Mouse (Mus musculus) 3134 (cell line): Measurements from ENCODE around the gene 6030445D17Rik.

Source experiments
- DNase-seq: peaks from one replicate; pipeline ENCODE4 v3.0.0-alpha.2; 2011; ENCODE audit warnings: low spot score; ENCODE audit not compliant: insufficient read length; ENCODE audit errors: extremely low read depth

The 6030445D17Rik gene

GRCm38 (mm10) chr4:136462086-136462838 lies at the start of gene 6030445D17Rik:
Gene 6030445D17Rik (plus strand): TSS chr4:136462250.
- DNase-seq, result peak; percentile 88

GRCm38 (mm10) chr4:136415477-136415876 lies 46.6 kb upstream of the 6030445D17Rik start:
- no peak for DNase-seq

GRCm38 (mm10) chr4:136418962-136419361 lies 43.1 kb upstream of the 6030445D17Rik start:
- no peak for DNase-seq

- no peak for DNase-seq
These were observed 42.7 kb upstream of the 6030445D17Rik start for GRCm38 (mm10) chr4:136419386-136419785.

GRCm38 (mm10) chr4:136423224-136423623 lies 38.8 kb upstream of the 6030445D17Rik start, which contains the start of gene Htr1d:
Gene Htr1d (plus strand): TSS chr4:136423524.
- no peak for DNase-seq

- DNase-seq, result no peak
These were observed 37.7 kb upstream of the 6030445D17Rik start for GRCm38 (mm10) chr4:136424120-136424999.

- DNase-seq, result no peak
These were observed 37.1 kb upstream of the 6030445D17Rik start for GRCm38 (mm10) chr4:136425000-136425288.

GRCm38 (mm10) chr4:136430609-136431375 lies 31.3 kb upstream of the 6030445D17Rik start:
- DNase-seq, result no peak

GRCm38 (mm10) chr4:136431376-136431693 lies 30.7 kb upstream of the 6030445D17Rik start:
- peak; percentile 28 for DNase-seq

- DNase-seq, result peak; percentile 81
These were observed 28.0 kb upstream of the 6030445D17Rik start for GRCm38 (mm10) chr4:136434029-136434428.

GRCm38 (mm10) chr4:136439106-136439505 lies 22.9 kb upstream of the 6030445D17Rik start:
- no peak for DNase-seq

- DNase-seq, result peak; percentile 54
These were observed 20.6 kb upstream of the 6030445D17Rik start for GRCm38 (mm10) chr4:136441354-136442043.

- DNase-seq, result no peak
These were observed 17.5 kb upstream of the 6030445D17Rik start for GRCm38 (mm10) chr4:136444561-136444960.

- no peak for DNase-seq
These were observed 12.3 kb upstream of the 6030445D17Rik start for GRCm38 (mm10) chr4:136449795-136450194.

- DNase-seq, result peak; percentile 56
These were observed 11.8 kb upstream of the 6030445D17Rik start for GRCm38 (mm10) chr4:136450271-136450670.

GRCm38 (mm10) chr4:136451564-136451963 lies 10.5 kb upstream of the 6030445D17Rik start:
- DNase-seq, result no peak

- no peak for DNase-seq
These were observed 9.8 kb upstream of the 6030445D17Rik start for GRCm38 (mm10) chr4:136452286-136452685.

- no peak for DNase-seq
These were observed 9.3 kb upstream of the 6030445D17Rik start for GRCm38 (mm10) chr4:136452792-136453191.

GRCm38 (mm10) chr4:136454850-136455260 lies 7.2 kb upstream of the 6030445D17Rik start:
- peak; percentile 45 for DNase-seq

GRCm38 (mm10) chr4:136456516-136457218 lies 5.4 kb upstream of the 6030445D17Rik start:
- no peak for DNase-seq
